Mouse (Mus musculus): Measurements from ENCODE around the gene Rbm12.

DNA sequence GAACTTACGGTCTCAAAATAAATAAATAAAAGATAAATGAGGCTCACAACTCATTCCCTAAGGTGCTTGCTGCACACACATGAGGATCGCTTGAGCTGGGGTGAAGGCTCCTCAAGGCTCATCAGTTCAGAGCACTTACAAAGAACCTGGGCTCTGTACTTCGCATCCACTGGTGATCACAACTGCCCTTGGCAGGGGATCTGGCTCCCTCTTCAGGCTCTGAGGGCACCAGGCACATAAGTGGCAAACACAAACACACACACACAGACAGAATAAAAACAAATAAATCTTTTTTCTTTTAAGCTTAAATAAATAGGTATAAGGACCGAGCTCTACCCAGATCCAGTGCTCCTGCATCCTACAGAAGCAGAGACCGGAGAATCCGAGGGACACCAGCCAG, 23.9 kb upstream of the Rbm12 start:
- TF ChIP-seq POLR2A (IDR thresholded peaks at IDR 0.05; ENCODE audit: extremely low read depth, insufficient read depth, low read length) = no peak
- TF ChIP-seq CTCF (IDR thresholded peaks at IDR 0.05; ENCODE audit: extremely low read depth, insufficient read depth, low read length) = peak; percentile 31

Measured in cortical plate, adult 2 months (tissue).